1 mouse cellular context compared by ENCODE assay signal in genomic region chr1:74227317-74227716, GRCm38 (mm10).
TF ChIP-seq lines count a peak whose summit lies in the region.

No protein-coding gene starts in this region.

TF ChIP-seq in CH12.LX, 34 proteins besides CTCF, POLR2A, EP300 and RAD21:
- TF ChIP-seq RCOR1 (conservative IDR thresholded peaks at IDR 0.05; ENCODE audit: low read depth, low read length), result no peak
- peak; percentile 78 for TF ChIP-seq JUND (conservative IDR thresholded peaks at IDR 0.05; ENCODE audit: low read depth, low read length)
- TF ChIP-seq MYC (IDR thresholded peaks at IDR 0.05; ENCODE audit: low read depth, low read length), result peak; percentile 52; the same call in 1 of the 2 replicates
- TF ChIP-seq HCFC1 (IDR thresholded peaks at IDR 0.05; ENCODE audit: low read depth, low read length), result peak; percentile 42
- no peak for TF ChIP-seq BHLHE40 (IDR thresholded peaks at IDR 0.05; ENCODE audit: low read depth, low read length)
- peak; percentile 35; the same call in 1 of the 2 replicates for TF ChIP-seq ELF1 (IDR thresholded peaks at IDR 0.05; ENCODE audit: low read depth, low read length)
- peak; percentile 62; the same call in 1 of the 2 replicates for TF ChIP-seq MEF2A (IDR thresholded peaks at IDR 0.05; ENCODE audit: borderline replicate concordance, low read depth, low read length)
- peak; percentile 79 for TF ChIP-seq JUN (IDR thresholded peaks at IDR 0.05; ENCODE audit: insufficient read depth, low read depth, low read length)
- TF ChIP-seq MAX (IDR thresholded peaks at IDR 0.05; ENCODE audit: low read length), result 0 out of 2 replicates have a peak, but pooled peaks have one; percentile 20
